Mouse (Mus musculus): ENCODE measurements at regions not wholly inside any gene's neighbourhood (a gene's known extent, or its start where the extent isn't known, plus 50 kb on each side); places are given as distances from the start of the nearest gene placed in this dataset.

DNA sequence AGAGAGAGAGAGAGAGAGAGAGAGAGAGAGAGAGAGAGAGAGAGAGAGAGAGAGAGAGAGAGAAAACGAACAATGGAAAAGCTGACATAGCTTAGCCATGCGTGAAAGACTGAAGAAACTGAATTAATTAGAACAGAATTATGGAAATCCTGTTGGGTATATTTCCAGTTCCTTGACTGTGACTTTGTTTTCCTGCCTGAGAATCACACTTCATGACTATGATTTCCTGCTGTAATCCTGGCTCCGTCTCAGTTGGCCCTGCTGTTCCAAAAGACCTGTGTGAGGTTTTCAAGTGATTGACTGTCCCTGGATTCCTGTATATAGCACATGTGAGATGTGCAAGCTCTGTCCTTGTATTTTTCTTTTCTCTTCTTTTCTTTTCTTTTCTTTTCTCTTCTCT is 1568.4 kb downstream of the Pla2g4a start:
- ATAC-seq: peak; percentile 79
- no peaks in the 10 kb centered on the region for H3K4me1 ChIP-seq (replicated peaks; ENCODE audit: control insufficient read depth, insufficient read depth, low read length)
- no peak overlapping the region for H3K27ac ChIP-seq (ENCODE audit: low read length)
- no peak overlapping the region for H3K9ac ChIP-seq (replicated peaks; ENCODE audit: low read depth, low read length)
- H3K27me3 ChIP-seq (replicated peaks; ENCODE audit: control insufficient read depth, insufficient read depth, low read length): no peaks in the 10 kb centered on the region
- H3K36me3 ChIP-seq (ENCODE audit: control insufficient read depth, insufficient read depth): no peaks in the 10 kb centered on the region
- WGBS: 18% methylated on average over 3 of the region's 3 CpGs
- H3K4me3 ChIP-seq (replicated peaks; ENCODE audit: low read length): no peak overlapping the region
- no peak overlapping the region for H3K4me2 ChIP-seq (ENCODE audit: low read length)
- H3K9me3 ChIP-seq (ENCODE audit: control insufficient read depth, low read length): no peaks in the 10 kb centered on the region

All from forebrain, embryonic 16.5 days (tissue).